13 mouse cellular contexts compared by ENCODE assay signal in genomic region chr5:28090547-28090946, GRCm38 (mm10). TPM values are rescaled to one million over a fixed set of nuclear protein-coding genes. Genes with fewer than 3 reads are reported as not detected.
A peak's percentile ranks its signal among the peaks of the same experiment; 100 is the strongest.
DNase-seq lines count a peak whose midpoint lies in the region; ATAC-seq and TF ChIP-seq lines count a peak whose summit lies in the region.
"Had no signal": no experiment of that assay in that cellular context is flagged by ENCODE, and none has a peak within 500 bp of the region (broad histone marks: within the 10 kb centered on the region; RNA-seq: fewer than 3 reads in every experiment).

No protein-coding gene starts in this region.

- peak; percentile 85 for TF ChIP-seq RAD21 in CH12.LX (IDR thresholded peaks at IDR 0.05; ENCODE audit: low read depth, low read length)

- dilution Hi-C loops in CH12.LX (cut with MboI; ENCODE audit: extremely low pct_ligation_motif_present, extremely low pct_unique_long_range_greater_than_20kb, low sequenced_read_pairs), result no loop called here

- in situ Hi-C loops in CH12.LX (cut with MboI; ENCODE audit: low pct_ligation_motif_present, low pct_unique_long_range_greater_than_20kb, low sequenced_read_pairs), result loop anchor here (5.0 to 10.0 kb wide), 2 partner anchors 93 to 236 kb away; no protein-coding TSS in a partner anchor

- H3K9ac ChIP-seq in heart, adult 2 months (ENCODE audit: low read depth, low read length), result no peak overlapping the region
- no peak overlapping the region for H3K9ac ChIP-seq in liver, adult 2 months (ENCODE audit: low read depth, low read length)
- no peak overlapping the region for H3K9ac ChIP-seq in liver, embryonic 11.5 days (ENCODE audit: low read depth, low read length)
- no peak overlapping the region for H3K9ac ChIP-seq in CH12.LX (ENCODE audit: insufficient read depth, low read depth)
- H3K9ac ChIP-seq: midbrain, embryonic 15.5 days had no signal

- H3K27me3 ChIP-seq in heart, adult 2 months (ENCODE audit: control insufficient read depth, insufficient read depth, low read length), result no peaks in the 10 kb centered on the region; the same call in 1 of the 2 replicates
- H3K27me3 ChIP-seq in heart, embryonic 10.5 days (ENCODE audit: insufficient read depth, poor library complexity, severe bottlenecking), result peaks cover 6% of the 10 kb centered on the region; the same call in 1 of the 2 replicates
- H3K27me3 ChIP-seq in liver, adult 2 months (ENCODE audit: control insufficient read depth, insufficient read depth, low read length), result no peaks in the 10 kb centered on the region
- H3K27me3 ChIP-seq in liver, embryonic 11.5 days (replicated peaks; ENCODE audit: control insufficient read depth, insufficient read depth, low read length), result no peaks in the 10 kb centered on the region; the same call in 1 of the 2 replicates
- H3K27me3 ChIP-seq in CH12.LX (replicated peaks), result no peaks in the 10 kb centered on the region
- H3K27me3 ChIP-seq: midbrain, embryonic 15.5 days had no signal

- DNase-seq in heart, adult 2 months, result no peak
- DNase-seq in heart, embryonic 10.5 days (ENCODE audit: low spot score), result no peak
- peak; percentile 80 for DNase-seq in liver, adult 2 months (ENCODE audit: extremely low read depth, low read depth, low spot score)
- no peak for DNase-seq in liver, embryonic 11.5 days (ENCODE audit: low spot score)
- no peak for DNase-seq in CH12.LX (ENCODE audit: extremely low read depth)
- no peak for DNase-seq in right cerebral cortex, postnatal 14 days
- no peak for DNase-seq in urinary bladder, adult 18-20 months (ENCODE audit: low spot score in 2 of 2)
- DNase-seq: gastrocnemius, postnatal 14 days; layer of hippocampus, postnatal 36 days; thymus, postnatal 14 days had no signal

- no peaks in the 10 kb centered on the region for H3K79me2 ChIP-seq in heart, adult 2 months (replicated peaks; ENCODE audit: control insufficient read depth, insufficient read depth, low read length)
- H3K79me2 ChIP-seq in liver, adult 2 months (ENCODE audit: control insufficient read depth, insufficient read depth, low read length), result no peaks in the 10 kb centered on the region
- no peaks in the 10 kb centered on the region for H3K79me2 ChIP-seq in CH12.LX (replicated peaks; ENCODE audit: control insufficient read depth, extremely low read depth, insufficient read depth, poor library complexity, severe bottlenecking)

- no peaks in the 10 kb centered on the region for H3K36me3 ChIP-seq in heart, adult 2 months (ENCODE audit: control insufficient read depth, insufficient read depth, low read length)
- no peaks in the 10 kb centered on the region for H3K36me3 ChIP-seq in heart, embryonic 10.5 days
- no peaks in the 10 kb centered on the region for H3K36me3 ChIP-seq in liver, adult 2 months (ENCODE audit: control insufficient read depth, insufficient read depth, low read length)
- H3K36me3 ChIP-seq in liver, embryonic 11.5 days (ENCODE audit: control insufficient read depth, insufficient read depth, low read length), result no peaks in the 10 kb centered on the region
- H3K36me3 ChIP-seq in CH12.LX (replicated peaks in 1 of 2; ENCODE audit: control insufficient read depth in 1 of 2, insufficient read depth in 1 of 2, low read length in 1 of 2), result no peaks in the 10 kb centered on the region
- H3K36me3 ChIP-seq: midbrain, embryonic 15.5 days had no signal

- WGBS in heart, adult 2 months, result 35% methylated on average over 1 of the region's 1 CpGs
- WGBS in heart, embryonic 10.5 days, result 60% methylated on average over 1 of the region's 1 CpGs
- 11% methylated on average over 1 of the region's 1 CpGs for WGBS in liver, adult 2 months
- WGBS in liver, embryonic 11.5 days, result 38% methylated on average over 1 of the region's 1 CpGs

- no peaks in the 10 kb centered on the region for H3K9me3 ChIP-seq in heart, embryonic 10.5 days
- no peaks in the 10 kb centered on the region for H3K9me3 ChIP-seq in liver, embryonic 11.5 days (ENCODE audit: control insufficient read depth, low read length)
- no peaks in the 10 kb centered on the region for H3K9me3 ChIP-seq in CH12.LX (replicated peaks; ENCODE audit: low read length)
- H3K9me3 ChIP-seq: midbrain, embryonic 15.5 days had no signal

- intact Hi-C loops in heart, adult 2 months (cut with DNase I), result loop anchor here (1.0 to 5.0 kb wide), 2 partner anchors 95 to 238 kb away; no protein-coding TSS in a partner anchor

- TF ChIP-seq EP300 in heart, adult 2 months (IDR thresholded peaks at IDR 0.05; ENCODE audit: insufficient read depth, low read depth, low read length), result no peak
- TF ChIP-seq EP300 in CH12.LX (IDR thresholded peaks at IDR 0.05; ENCODE audit: low read length), result no peak

- H3K4me3 ChIP-seq in heart, adult 2 months, result no peak overlapping the region
- H3K4me3 ChIP-seq in heart, embryonic 10.5 days, result no peak overlapping the region
- no peak overlapping the region for H3K4me3 ChIP-seq in liver, adult 2 months (ENCODE audit: insufficient read depth, low read depth, low read length)
- no peak overlapping the region for H3K4me3 ChIP-seq in liver, embryonic 11.5 days (ENCODE audit: low read depth, low read length)
- no peak overlapping the region for H3K4me3 ChIP-seq in CH12.LX (replicated peaks in 1 of 3; ENCODE audit: low read depth in 2 of 3, low read length in 2 of 3, poor library complexity in 1 of 3)
- H3K4me3 ChIP-seq: midbrain, embryonic 15.5 days had no signal

- no peak for ATAC-seq in liver, embryonic 11.5 days (replicated peaks; ENCODE audit: low FRiP score)
- ATAC-seq in common myeloid progenitor, adult 5-6 weeks (replicated peaks; ENCODE audit: low read depth, poor library complexity, severe bottlenecking), result peak; percentile 40; the same call in 1 of the 2 replicates
- ATAC-seq: midbrain, embryonic 15.5 days had no signal

- no peak for TF ChIP-seq POLR2A in heart, adult 2 months (IDR thresholded peaks at IDR 0.05; ENCODE audit: insufficient read depth, low read depth, low read length)
- TF ChIP-seq POLR2A in liver, adult 2 months (IDR thresholded peaks at IDR 0.05; ENCODE audit: extremely low read depth, insufficient read depth, low read length), result no peak
- TF ChIP-seq POLR2A in CH12.LX (IDR thresholded peaks at IDR 0.05; ENCODE audit: low read depth, low read length), result no peak

- peak; percentile 52 for TF ChIP-seq CTCF in heart, adult 2 months (IDR thresholded peaks at IDR 0.05)
- peak; percentile 36 for TF ChIP-seq CTCF in liver, adult 2 months (IDR thresholded peaks at IDR 0.05; ENCODE audit: low read depth, low read length)
- TF ChIP-seq CTCF in CH12.LX (conservative IDR thresholded peaks at IDR 0.05 in 1 of 2, IDR thresholded peaks at IDR 0.05 in 1 of 2; ENCODE audit: low read depth in 2 of 2, low read length in 2 of 2), result peak in 1 of 2 experiments; percentile 79; a peak in 2 of 4 replicates

- no peak overlapping the region for H3K27ac ChIP-seq in heart, adult 2 months
- H3K27ac ChIP-seq in heart, embryonic 10.5 days, result no peak overlapping the region
- no peak overlapping the region for H3K27ac ChIP-seq in liver, adult 2 months (replicated peaks; ENCODE audit: insufficient read depth, low read depth, low read length)
- H3K27ac ChIP-seq in liver, embryonic 11.5 days (ENCODE audit: low read depth, low read length), result no peak overlapping the region
- H3K27ac ChIP-seq in CH12.LX (ENCODE audit: insufficient read depth, low read depth), result no peak overlapping the region
- H3K27ac ChIP-seq: macrophage; midbrain, embryonic 15.5 days had no signal

- no peaks in the 10 kb centered on the region for H3K4me1 ChIP-seq in heart, adult 2 months (ENCODE audit: control insufficient read depth, insufficient read depth, low read length)
- no peaks in the 10 kb centered on the region for H3K4me1 ChIP-seq in heart, embryonic 10.5 days
- no peaks in the 10 kb centered on the region for H3K4me1 ChIP-seq in liver, adult 2 months (ENCODE audit: control insufficient read depth, insufficient read depth, low read length)
- H3K4me1 ChIP-seq in liver, embryonic 11.5 days (replicated peaks; ENCODE audit: control insufficient read depth, insufficient read depth, low read length), result no peaks in the 10 kb centered on the region
- peaks cover 0 to 4% of the 10 kb centered on the region in 2 experiments; a peak in 2 of 4 replicates for H3K4me1 ChIP-seq in CH12.LX (ENCODE audit: control insufficient read depth in 1 of 2, insufficient read depth in 2 of 2)
- H3K4me1 ChIP-seq: midbrain, embryonic 15.5 days had no signal

- H3K4me2 ChIP-seq in liver, embryonic 11.5 days, result no peak overlapping the region
- no peak overlapping the region for H3K4me2 ChIP-seq in CH12.LX (ENCODE audit: insufficient read depth, low read depth, poor library complexity, severe bottlenecking)
- H3K4me2 ChIP-seq: midbrain, embryonic 15.5 days had no signal

TF ChIP-seq in CH12.LX, 34 proteins besides CTCF, POLR2A, EP300 and RAD21:
- TF ChIP-seq MAFK (IDR thresholded peaks at IDR 0.05; ENCODE audit: insufficient replicate concordance, low read length) (peak; percentile 44; the same call in 1 of the 2 replicates), ZC3H11A (IDR thresholded peaks at IDR 0.05; ENCODE audit: low read depth, low read length) (peak; percentile 53; the same call in 1 of the 2 replicates), USF2 (conservative IDR thresholded peaks at IDR 0.05; ENCODE audit: low read depth, low read length) (no peak), SMC3 (IDR thresholded peaks at IDR 0.05; ENCODE audit: low read depth, low read length) (peak; percentile 83), MYC (IDR thresholded peaks at IDR 0.05; ENCODE audit: low read depth, low read length) (no peak)

RNA-seq across cellular contexts. Expression of gene Insig1, which starts 19.4 kb away (rescaled TPM):
- total RNA-seq in heart, adult 2 months (2021), result 10 to 100 TPM; 17.3 to 17.5 TPM
- 17.3 and 23.7 TPM in 2 replicates for polyA plus RNA-seq in heart, adult 2 months (2012; rRNA removed)
- polyA plus RNA-seq in heart, embryonic 10.5 days (2016; fragmentation: Nextera tagmentation; extraction: Ambion mirVana), result 38.7 and 39.6 TPM in 2 replicates
- total RNA-seq in liver, adult 2 months (2014; rRNA removed), result 566 and 594 TPM in 2 replicates
- polyA plus RNA-seq in liver, adult 2 months (2012; rRNA removed), result 465 and 525 TPM in 2 replicates
- 59.7 and 65.4 TPM in 2 replicates for polyA plus RNA-seq in liver, embryonic 11.5 days (2014; fragmentation: Nextera tagmentation; extraction: Ambion mirVana)
- total RNA-seq in CH12.LX (2012; rRNA removed) (79.4 and 86.8 TPM in 2 replicates), CH12.LX (2014; rRNA removed) (162 and 217 TPM in 2 replicates)
- polyA plus RNA-seq in CH12.LX (2012; ENCODE audit: insufficient read length, low read depth), result 92.3 and 96.9 TPM in 2 replicates
- total RNA-seq in common myeloid progenitor, adult 5-6 weeks (2017), result 37.7 and 38.2 TPM in 2 replicates
